Mouse (Mus musculus) telencephalon, adult 2 months (tissue): ENCODE measurements at regions not wholly inside any gene's neighbourhood (a gene's known extent, or its start where the extent isn't known, plus 50 kb on each side); places are given as distances from the start of the nearest gene placed in this dataset.

ENCODE experiments used
- DNase-seq: peaks from one replicate; pipeline ENCODE4 v3.0.0-alpha.2; 2011; ENCODE audit warnings: low read depth, low spot score

- no peak for DNase-seq
Observed at GRCm38 (mm10) chr10:45957686-45958085, 380.1 kb downstream of the Hace1 start.

DNA sequence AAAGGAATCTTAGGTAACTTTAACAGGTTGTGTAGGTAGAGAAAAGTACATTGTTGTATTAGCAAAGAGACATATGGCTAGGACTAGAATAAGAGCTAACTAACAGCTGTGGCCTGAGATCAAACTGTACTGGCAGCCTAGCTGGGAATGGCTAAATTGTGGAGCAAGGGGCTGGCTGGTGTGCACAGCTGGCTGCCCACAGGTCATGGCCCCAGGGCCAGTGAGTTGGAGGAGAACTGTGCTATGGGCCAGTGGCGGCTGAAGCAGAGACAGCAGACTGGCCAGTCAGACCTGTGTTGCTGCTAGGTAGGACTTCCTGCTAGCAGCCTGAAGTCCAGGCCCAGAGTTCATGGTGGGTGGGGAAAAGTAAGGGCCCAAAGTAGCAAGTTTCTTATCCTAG, 394.6 kb downstream of the Hace1 start:
- DNase-seq: no peak

- no peak for DNase-seq
Observed at GRCm38 (mm10) chr10:45982731-45983274, 405.2 kb downstream of the Hace1 start.

DNA sequence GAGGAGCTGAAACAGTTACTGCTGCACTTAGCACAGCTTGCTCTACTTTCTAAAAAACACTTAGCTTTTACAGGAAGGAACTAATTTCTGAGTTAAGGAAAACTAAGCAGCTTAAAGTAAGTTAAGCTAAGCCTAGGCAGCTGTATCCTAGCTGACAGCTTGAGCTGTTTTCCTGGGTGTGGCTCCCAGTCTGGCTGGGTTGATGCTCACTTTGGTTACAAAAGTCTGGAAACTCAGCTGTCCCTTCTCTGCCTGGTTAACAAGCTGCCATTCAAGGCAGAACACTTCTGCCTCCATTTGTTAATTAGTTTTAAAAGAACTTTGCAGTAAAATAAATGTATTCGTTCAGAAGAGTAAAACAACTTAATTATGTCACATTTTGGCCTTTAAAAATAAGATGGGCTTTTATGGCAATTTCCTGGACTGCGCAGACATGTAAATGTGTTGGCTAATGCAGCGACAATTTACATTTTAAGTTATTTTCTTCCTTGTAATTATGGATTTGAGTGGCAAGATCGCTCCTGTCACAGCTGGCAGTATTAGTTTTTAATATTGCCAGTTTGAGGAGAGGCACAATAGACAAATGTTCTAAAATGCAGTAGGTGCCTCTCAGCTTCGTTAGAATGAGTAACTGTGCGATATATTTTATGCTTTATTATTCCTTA, 406.2 kb downstream of the Hace1 start:
- DNase-seq: no peak

DNA sequence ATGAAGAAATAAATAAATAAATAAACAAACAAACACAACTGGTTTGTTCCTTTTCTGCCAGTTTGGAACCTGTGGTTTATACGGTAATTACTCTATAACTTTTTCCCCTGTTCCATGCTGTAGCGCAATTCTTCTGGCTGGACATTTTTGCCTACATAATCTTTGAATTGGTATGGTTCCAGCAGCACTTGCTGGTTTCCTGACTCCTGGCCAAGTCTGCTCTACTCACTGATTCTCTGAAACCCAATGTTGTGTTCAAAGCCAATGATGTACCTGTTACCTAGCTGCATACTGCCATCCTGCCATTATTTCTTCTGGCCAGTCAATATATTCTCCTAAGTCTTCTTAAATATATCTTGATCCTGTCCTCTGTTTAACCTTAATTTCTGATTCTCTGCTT, 408.7 kb downstream of the Hace1 start:
- no peak for DNase-seq

DNA sequence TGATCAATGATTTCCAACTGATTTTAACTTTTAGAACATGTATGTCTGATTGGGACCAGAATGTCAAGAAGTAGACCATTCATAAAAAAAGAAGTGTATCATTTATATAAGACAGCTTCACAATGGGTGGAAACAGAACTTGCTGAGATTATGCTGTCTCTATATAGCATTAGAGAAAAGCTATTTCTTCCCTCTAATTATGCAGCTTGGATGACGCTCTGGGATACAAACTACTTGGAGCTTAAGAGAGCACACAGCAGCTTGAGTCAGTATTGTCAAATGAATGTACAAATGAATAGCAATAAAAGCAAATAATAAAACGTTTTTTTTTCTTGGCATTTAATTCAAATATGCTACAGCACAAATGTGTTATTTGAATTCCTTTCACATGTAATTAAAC, 428.7 kb downstream of the Hace1 start:
- DNase-seq: no peak

DNA sequence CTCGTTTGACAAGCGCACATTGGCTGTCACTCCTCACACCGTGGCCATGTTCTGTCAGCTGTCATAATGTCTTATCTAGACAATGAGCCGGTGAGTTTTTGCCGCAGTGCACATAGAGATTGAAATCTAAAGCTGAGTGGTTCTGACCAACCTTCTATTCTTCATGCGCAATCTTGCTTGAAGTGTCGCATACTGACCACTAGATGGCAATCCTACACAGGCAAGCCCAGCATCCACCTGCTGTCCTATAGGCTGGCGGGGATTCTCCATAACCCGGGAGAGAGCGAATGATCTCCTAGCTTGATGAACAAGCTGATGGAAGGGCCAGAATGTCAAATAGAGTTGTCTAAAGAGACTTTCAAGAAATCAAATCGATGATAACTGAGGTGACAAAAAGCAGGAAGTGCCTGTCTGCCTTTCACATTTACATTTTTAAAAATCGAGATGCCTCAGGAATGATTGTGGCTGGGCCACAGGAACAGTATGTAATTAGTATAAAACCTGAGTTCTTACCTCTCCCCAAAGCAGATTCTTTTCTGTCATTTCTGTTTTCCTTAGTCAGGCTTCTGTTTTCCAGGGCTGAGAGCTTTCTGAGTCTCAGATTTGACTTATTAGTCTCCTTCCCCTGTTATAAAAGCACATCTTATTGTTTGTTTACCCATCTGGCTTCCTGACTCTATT, 434.4 kb downstream of the Hace1 start:
- DNase-seq: peak; percentile 57

GRCm38 (mm10) chr10:46012599-46012998, 435.0 kb downstream of the Hace1 start:
- DNase-seq: no peak

GRCm38 (mm10) chr10:46016295-46016694, 438.7 kb downstream of the Hace1 start:
- DNase-seq: no peak

- peak; percentile 34 for DNase-seq
Observed at GRCm38 (mm10) chr10:46045474-46046093, 468.0 kb downstream of the Hace1 start.

GRCm38 (mm10) chr10:46046094-46046749, 468.6 kb downstream of the Hace1 start:
- DNase-seq: no peak

DNA sequence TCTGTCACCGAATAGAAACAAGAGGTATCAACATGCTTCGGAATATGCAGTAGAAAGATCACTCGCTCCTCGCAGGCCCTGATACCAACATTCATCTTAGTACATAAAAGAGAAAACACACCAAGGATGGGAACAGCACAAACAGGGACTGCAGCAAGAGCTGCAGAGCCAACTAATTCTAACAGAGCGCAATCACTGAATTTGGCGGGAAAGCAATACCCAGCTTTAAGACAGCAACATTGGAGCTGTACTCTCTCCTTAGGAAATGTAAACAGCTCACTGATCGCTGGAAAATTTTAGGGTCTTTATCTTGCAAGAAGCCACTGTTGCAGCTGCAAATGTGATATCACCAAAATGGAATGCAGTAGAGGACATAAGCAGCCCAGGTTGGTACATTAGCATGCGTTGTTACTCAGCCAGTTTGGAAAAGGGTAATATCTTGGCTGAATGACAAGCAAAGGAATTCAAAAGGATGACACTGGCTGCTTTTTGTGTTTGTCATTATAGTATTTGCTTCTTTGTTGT, 469.3 kb downstream of the Hace1 start:
- DNase-seq: no peak

- DNase-seq: peak; percentile 42
Observed at GRCm38 (mm10) chr10:46047591-46047990, 470.0 kb downstream of the Hace1 start.

- DNase-seq: peak; percentile 75
Observed at GRCm38 (mm10) chr10:46057362-46058198, 480.0 kb downstream of the Hace1 start.

DNA sequence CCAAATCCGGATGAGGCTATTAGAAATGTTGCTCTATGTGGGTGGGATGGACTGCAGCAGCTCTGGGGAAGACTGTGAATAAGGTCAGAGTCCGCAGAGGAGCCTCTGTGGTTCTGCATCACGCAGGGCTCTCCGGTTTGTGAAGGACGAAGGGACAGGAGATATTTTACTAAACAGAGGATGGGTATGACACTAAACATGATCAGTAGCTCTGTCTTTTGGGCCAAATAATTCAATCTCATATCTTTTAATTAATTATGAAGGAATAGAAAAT, 480.5 kb downstream of the Hace1 start:
- DNase-seq: no peak

DNA sequence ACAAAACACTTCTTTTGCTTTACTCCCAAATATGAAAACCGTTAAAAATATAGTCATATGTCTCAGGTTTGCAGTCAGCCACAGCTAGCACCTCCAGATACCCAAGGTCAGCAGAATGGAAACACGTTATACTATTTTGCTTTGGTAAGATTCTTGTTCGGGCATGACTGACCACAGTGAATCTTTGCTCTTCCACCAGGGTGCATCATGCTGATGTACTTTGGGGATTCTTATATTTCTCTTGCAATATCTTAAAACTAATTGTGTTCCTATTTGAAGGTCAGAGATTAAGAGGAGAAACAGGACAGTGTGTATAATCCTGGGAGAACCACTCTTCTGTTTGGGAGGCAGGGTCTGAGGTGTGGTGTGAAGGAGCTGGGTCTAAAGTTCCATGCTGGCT, 481.7 kb downstream of the Hace1 start:
- no peak for DNase-seq

- no peak for DNase-seq
Observed at GRCm38 (mm10) chr10:46063831-46064230, 486.2 kb downstream of the Hace1 start.

DNA sequence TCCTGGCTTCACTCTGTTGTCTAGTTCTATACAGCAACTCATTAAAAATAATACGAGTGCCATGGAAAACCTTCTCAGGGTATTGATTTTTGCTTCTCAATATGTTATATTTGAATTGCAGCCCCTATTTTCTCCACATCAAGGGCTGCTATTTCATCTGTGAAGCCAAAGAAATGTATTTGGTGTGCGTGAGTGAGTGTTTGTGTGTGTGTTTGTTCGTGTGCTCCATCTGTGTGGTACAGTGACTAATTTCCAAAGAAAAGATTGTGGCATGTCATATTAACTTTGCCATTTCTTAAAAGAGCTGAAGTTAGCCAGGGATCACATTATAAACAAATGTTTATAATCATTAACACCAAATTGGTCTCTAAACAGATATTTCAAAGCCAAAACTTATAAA, 493.1 kb downstream of the Hace1 start:
- no peak for DNase-seq

- DNase-seq: no peak
Observed at GRCm38 (mm10) chr10:46071220-46071619, 493.6 kb downstream of the Hace1 start.

DNA sequence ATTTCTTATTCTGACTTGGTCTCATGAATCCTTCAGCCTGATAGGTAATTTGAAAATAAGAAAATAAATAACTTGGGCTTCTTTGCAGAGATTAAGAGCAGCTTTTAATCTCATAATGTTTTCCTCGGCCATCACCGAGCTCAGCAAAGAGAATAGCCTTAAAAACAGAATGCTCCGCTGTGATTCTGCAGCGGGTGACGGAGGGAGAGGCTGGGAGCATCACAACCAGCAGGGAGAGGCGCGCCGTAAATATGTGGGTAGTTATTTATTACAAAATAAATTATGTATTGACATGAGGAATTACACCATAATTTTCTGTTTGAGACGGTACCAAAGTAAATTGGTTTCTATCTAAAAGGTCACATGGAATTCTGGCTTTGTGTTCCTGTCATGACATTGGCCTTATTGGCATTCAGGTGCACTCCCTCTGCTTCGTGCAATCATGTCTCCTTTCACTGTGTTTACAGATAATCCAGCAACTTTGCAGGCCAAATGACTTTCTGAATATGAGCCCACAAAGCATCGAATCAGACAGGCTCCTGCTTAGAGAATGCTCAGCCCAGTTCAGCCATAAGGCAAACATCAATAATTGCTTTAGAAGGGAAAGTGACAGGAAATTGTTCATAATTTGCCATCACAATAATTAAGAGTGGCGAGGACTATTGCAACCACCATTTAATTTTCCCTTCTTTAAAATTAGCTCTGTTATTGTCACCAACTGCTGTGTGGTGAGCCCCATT, 494.4 kb downstream of the Hace1 start:
- no peak for DNase-seq
